Mouse (Mus musculus): ENCODE results near the gene Tbc1d24. TPM values are rescaled to one million over a fixed set of nuclear protein-coding genes. Genes with fewer than 3 reads are reported as not detected.
"Not testable (repeated sequence)": the region's sequence is repeated elsewhere in the genome, so short reads cannot be mapped to it uniquely, and the experiment has no call there.

The Tbc1d24 gene
- total RNA-seq, 4 experiments from 2014 or later = 18.8 to 24.3 (median 23.8) TPM

- no peak for DNase-seq
These were observed 62.5 kb downstream of the Tbc1d24 start for GRCm38 (mm10) chr17:24142897-24143296.

GRCm38 (mm10) chr17:24141425-24141920, 63.9 kb downstream of the Tbc1d24 start:
- peak; percentile 97 for DNase-seq

- DNase-seq = peak; percentile 42
These were observed 64.4 kb downstream of the Tbc1d24 start for GRCm38 (mm10) chr17:24140845-24141424.

GRCm38 (mm10) chr17:24139968-24140367, 65.4 kb downstream of the Tbc1d24 start:
- DNase-seq = no peak

- DNase-seq = no peak
These were observed 66.1 kb downstream of the Tbc1d24 start for GRCm38 (mm10) chr17:24139256-24139655.

GRCm38 (mm10) chr17:24137226-24137880, 68.0 kb downstream of the Tbc1d24 start:
- no peak for DNase-seq

- no peak for DNase-seq
These were observed 71.3 kb downstream of the Tbc1d24 start for GRCm38 (mm10) chr17:24134062-24134461.

- not testable (repeated sequence) for DNase-seq
These were observed 72.4 kb downstream of the Tbc1d24 start for GRCm38 (mm10) chr17:24132919-24133318.

- DNase-seq = no peak
These were observed 73.8 kb downstream of the Tbc1d24 start for GRCm38 (mm10) chr17:24131570-24131969.

- DNase-seq = not testable (repeated sequence)
These were observed 76.1 kb downstream of the Tbc1d24 start for GRCm38 (mm10) chr17:24129246-24129645.

GRCm38 (mm10) chr17:24127592-24127991, 77.8 kb downstream of the Tbc1d24 start:
- DNase-seq = no peak

GRCm38 (mm10) chr17:24126801-24127200, 78.6 kb downstream of the Tbc1d24 start:
- DNase-seq = no peak

Small RNA genes within 50 kb of the gene (microRNA-seq; reads per million reads assigned to microRNA genes)
- 0.17 to 1.1 reads per million in 2 experiments for gene Mir5134
- gene Mir6965 = 0 reads per million in 2 experiments

Other genes with a start within 250 kb of the Tbc1d24 start
- gene Prss30, start 225.0 kb downstream of the Tbc1d24 start, total RNA-seq (2022) = under 1 TPM in 3 of 4 experiments, not detected in 1; 0.19 to 0.41 (median 0.31) TPM
- gene Prss22, start 207.5 kb downstream of the Tbc1d24 start, total RNA-seq (2022) = not detected
- under 1 TPM in 1 of 4 experiments, not detected in 3; 0.70 TPM for gene Prss27, start 167.4 kb downstream of the Tbc1d24 start, total RNA-seq (2022)
- 10 to 100 TPM; 13.7 to 17.7 (median 15.1) TPM for gene Kctd5, start 132.1 kb downstream of the Tbc1d24 start, total RNA-seq (2022)
- gene Pdpk1, start 54.6 kb downstream of the Tbc1d24 start, total RNA-seq (2022) = 10 to 100 TPM; 46.0 to 63.6 (median 61.9) TPM
- 10 to 100 TPM; 39.3 to 64.9 (median 50.3) TPM for gene Amdhd2, start 41.8 kb downstream of the Tbc1d24 start, total RNA-seq (2022)
- gene Atp6v0c, start 35.9 kb downstream of the Tbc1d24 start, total RNA-seq (2022) = 100 to 1,000 TPM; 416 to 520 (median 442) TPM
- gene Ntn3, start 4.0 kb upstream of the Tbc1d24 start, total RNA-seq (2022) = 1 to 10 TPM; 1.7 to 4.2 (median 2.9) TPM
- gene Tedc2, start 15.3 kb upstream of the Tbc1d24 start, total RNA-seq (2022) = 1 to 10 TPM; 6.1 to 9.8 (median 7.6) TPM
- 1 to 10 TPM; 1.9 to 3.6 (median 2.7) TPM for gene Ccnf, start 45.9 kb upstream of the Tbc1d24 start, total RNA-seq (2022)
- under 1 TPM in 3 of 4 experiments, not detected in 1; 0.09 to 0.12 (median 0.11) TPM for gene Abca17, start 145.5 kb upstream of the Tbc1d24 start, total RNA-seq (2022)
- gene Abca3, start 146.4 kb upstream of the Tbc1d24 start, total RNA-seq (2022) = 10 to 100 TPM; 28.4 to 43.3 (median 35.8) TPM
- gene Rnps1, start 209.0 kb upstream of the Tbc1d24 start, total RNA-seq (2022) = 10 to 100 TPM; 62.8 to 84.3 (median 75.4) TPM
- 100 to 1,000 TPM; 142 to 242 (median 189) TPM for gene Eci1, start 221.1 kb upstream of the Tbc1d24 start, total RNA-seq (2022)
- 1 to 10 TPM; 2.3 to 7.2 (median 3.5) TPM for gene Dnase1l2, start 237.5 kb upstream of the Tbc1d24 start, total RNA-seq (2022)